Mouse (Mus musculus) thymus, postnatal 36 days (tissue): ENCODE results near the gene Tex11.
"Not testable (repeated sequence)": the region's sequence is repeated elsewhere in the genome, so short reads cannot be mapped to it uniquely, and the experiment has no call there.

ENCODE experiments used
- DNase-seq, 2 experiments: peaks; one replicate each; pipeline ENCODE4 v3.0.0; 2022; ENCODE audit warnings: mixed read lengths in 2 of 2

Tex11 gene

DNA sequence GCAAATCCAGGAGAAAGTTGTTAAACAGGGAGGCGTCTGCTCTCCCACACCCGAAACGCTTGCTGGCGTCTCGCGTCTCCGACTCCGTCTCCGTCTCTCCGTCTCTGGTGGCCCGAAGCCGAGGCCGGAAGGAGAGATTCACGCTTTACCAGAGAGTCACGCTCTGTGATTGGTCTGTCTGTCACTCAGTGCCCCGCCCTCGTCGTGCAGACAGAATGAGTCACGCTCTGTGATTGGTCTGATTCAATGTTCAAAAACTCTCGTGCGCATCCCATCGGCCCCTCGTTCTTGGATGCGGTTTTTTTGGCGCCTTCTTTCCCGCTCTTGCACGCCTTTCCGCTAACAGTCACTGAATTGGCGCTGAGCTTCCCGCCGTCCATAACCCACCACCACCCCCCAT lies at the start of gene Tex11:
Gene Tex11, minus strand, starts transcription at position 127 of the 400 bp plus-strand sequence.
- no peak for DNase-seq

DNA sequence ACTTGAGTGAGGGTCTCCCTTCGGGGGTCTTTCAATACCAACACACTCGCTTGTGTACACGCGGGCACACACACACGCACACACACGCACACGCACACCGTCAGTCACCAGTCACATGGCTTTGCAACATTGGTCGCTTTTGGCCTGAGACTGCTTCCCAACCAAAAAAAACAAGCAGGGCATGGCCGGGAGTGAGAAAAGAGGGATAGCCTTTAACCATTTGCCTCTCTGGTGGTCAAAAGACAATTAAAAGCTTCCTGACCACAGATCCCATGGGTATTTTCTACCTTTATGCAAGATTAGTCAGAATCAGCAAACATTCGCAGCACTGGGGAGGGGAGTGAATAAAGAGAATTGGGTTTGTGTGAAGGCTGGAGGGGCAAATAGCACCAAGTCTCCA lies 26.5 kb upstream of the Tex11 start, which contains the start of gene Slc7a3:
Gene Slc7a3, minus strand, starts transcription at position 101 of the 400 bp plus-strand sequence.
- DNase-seq = no peak

DNA sequence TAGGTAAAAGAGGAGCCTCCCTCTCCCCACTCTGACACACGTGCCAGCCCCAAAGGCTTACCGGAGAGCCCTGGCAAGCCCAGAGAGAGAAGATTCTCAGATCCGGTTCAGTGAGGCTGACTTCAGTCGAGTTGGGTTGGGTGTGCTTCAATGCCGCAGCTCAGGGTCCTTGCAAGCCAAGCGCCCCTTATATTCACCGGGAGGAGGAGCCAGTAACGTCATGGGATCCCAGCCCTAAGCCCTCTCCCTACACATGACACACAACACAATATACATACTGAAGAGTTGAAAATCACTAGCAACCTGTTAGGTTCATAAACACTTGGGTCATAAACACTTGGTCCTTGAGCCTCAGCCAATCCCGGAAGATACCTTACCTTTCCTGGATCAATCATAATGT lies 25.7 kb upstream of the Tex11 start:
- not testable (repeated sequence) for DNase-seq

DNA sequence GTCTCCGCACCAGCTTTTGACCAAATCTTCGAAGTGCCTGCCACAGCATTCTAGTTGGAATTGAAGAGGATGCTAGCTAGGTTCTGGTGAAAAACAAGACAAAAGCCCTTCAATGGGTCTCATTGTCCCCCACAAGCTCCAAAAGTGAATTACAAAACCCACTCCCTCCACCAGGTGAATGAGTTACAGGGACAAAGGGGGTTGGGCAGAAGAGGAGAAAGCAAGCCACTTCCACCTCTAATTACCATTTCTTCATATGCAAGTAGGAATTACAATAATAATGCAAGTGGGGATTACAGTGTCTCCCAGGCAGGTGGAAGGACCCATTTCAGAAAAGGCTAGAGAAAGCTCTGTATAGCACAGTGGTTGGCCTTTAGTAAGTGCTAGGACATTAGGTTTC lies 24.7 kb upstream of the Tex11 start:
- DNase-seq = no peak

DNA sequence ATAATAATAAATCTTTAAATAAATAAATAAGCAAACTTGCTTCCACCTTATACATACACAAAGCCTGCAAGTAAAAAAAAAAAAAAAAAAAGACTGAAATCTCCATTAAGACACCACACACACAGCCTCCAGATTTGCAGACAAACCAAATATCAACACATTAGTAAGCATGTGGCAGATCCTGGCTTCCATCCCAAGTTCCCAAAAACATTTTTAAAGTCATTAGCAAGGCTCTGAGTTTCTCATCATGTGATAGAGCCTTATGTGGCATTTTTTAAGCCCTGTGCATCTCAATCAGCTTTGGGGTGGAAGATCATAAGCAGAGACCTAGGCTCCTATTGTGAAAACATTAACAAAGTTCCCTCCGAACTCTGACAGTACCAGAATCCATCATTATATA lies 5.8 kb upstream of the Tex11 start:
- no peak for DNase-seq

DNA sequence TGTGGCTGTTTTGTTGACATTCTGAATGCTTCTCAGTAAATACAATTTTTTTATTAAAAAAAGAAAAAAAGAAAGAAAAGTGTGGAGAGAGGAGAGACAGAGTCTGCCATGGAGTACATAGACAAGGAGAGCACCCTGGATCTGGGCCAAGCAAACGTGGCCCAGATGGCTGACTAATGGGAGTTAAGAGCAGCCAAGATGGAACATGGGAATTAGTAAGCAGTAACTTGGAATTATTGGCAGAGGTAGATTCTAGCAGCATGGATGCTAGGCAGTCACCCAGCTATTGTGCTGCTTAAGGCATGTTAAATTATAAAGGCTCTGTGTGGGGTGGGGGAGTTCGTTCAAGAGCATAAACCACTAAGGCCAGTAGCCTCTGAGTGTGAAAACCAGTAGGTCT lies 4.0 kb upstream of the Tex11 start:
- DNase-seq = no peak

DNA sequence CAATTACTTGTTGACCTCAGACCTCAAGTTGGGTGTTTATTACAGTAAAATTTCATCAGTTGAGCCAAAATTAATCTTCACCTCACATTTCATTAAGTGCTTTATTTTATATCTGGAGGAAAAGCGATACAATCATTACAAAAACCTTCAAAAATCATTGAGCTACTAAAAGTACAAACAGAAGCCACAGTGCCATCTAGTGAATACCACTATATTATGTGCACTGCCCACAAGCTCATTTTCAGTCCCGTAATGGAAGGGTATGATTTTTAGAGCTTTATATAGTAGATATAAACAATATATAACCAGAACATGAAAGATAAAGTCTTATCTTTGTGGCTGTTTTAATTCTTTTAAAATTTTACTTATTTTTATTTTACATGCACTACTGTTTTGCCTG lies 115.8 kb downstream of the Tex11 start:
- no peak for DNase-seq

DNA sequence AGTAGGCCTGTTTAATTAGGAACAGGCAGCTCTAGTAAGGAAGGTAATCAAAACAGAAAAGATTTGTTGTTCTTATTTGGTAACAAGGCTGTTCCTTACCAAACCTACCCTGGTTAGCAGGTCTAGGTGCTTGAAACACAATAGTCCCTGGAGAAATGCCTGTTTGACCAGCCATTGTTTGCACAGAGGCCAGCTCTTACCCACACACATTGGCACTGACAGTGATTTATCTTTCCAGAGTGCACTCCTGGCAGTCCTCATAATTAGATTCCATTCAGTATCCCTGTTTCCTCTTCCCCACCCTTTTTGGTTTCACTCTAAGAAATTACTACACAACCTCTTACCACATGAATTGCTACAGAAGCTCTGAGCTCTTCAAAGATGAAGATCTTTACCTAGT lies 220.3 kb downstream of the Tex11 start:
- DNase-seq = no peak

DNA sequence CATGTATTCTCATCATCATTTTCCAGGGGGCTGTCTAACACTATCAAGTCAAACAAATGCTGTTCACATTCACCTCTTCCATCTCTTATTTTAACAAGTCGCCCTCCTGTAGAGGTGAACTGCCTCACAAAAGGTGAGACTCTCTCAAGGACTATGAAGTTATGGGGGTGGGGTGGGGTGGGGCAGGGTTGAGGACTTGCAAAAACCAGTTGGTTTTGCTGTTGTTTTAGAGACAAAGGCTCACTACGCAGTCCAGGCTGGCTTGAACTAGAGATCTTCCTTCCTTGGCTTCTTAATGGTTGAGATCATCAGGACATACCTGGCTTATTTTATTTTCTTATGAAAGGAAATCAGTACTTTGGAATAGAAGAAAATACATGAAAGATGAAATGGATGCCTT lies 226.7 kb downstream of the Tex11 start:
- no peak for DNase-seq

DNA sequence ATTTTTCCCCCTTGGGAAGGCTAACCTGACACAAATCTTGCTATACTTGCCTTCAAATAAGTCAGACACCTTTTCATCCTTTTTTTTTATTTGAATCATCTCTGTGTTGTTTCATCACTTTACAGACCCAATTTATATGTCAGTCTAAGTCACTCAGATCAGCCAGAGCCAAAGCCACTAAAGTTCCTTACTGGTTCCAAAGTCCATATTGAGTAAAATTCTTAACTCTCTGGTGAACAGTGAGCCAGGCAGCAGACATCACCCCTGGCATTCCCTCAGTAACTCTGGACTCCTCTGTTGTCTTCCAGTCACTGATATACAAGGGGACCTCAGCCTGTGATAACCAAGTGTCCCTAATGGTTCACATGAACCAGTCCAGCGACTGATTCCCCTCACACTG lies 233.9 kb downstream of the Tex11 start:
- DNase-seq = no peak

DNA sequence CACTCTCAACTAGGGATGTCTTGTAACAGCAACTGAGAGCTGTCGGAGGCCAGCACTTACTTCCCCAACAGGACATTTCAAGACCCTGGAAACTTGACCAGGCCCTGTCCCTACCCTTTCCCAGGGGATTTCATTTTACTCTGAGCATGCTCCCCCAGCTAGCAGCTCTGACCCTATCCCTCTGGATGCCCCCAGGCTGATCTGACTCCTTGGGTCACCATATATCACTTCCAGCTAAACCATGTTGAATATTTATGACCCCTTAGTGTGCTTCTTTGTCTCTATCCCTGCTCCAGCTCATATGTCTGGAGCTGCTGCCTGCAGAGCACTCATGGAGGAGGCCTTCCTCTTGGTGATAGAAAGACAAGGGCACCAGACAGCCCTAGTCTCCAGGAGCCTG lies 238.3 kb downstream of the Tex11 start:
- DNase-seq = no peak

DNA sequence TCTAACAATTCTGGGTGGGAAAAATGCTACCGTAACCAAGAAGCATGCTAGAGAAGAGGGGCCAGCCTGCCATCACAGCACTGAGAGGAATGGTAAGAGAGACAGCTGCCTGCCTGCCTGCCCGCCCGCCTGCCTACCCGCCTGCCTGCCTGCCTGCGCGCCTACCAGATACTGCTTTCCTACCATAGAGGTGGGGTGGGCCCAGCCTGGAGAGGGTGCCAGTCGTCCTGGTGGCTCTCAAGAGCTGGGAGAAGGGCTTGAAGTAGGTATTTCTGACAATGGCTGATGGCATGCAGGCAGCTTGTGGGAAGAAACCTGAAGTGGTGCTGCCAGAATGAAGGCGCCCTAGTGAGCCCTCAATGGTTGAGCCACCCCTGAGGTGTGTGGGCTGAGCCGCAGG lies 240.8 kb downstream of the Tex11 start:
- DNase-seq = no peak

DNA sequence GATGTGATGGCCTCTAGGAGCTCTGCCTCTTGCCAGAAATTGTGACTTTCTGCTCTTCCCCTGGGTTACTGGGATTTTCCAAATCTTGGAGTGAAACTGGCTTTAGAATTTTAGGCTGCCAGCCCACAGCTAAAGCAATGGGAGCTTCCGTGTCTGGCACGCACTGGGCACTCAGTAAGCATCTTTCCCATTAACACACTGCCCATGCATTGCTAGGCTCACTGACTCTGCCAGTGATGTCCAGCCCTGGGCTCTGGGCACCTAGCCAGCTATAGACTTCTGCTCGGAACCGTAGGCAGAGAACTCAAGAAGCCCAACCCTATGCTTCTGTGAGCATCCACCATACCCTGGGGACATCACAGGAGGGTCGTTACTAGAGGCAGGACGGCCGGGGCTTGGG lies 243.7 kb downstream of the Tex11 start:
- DNase-seq = no peak

DNA sequence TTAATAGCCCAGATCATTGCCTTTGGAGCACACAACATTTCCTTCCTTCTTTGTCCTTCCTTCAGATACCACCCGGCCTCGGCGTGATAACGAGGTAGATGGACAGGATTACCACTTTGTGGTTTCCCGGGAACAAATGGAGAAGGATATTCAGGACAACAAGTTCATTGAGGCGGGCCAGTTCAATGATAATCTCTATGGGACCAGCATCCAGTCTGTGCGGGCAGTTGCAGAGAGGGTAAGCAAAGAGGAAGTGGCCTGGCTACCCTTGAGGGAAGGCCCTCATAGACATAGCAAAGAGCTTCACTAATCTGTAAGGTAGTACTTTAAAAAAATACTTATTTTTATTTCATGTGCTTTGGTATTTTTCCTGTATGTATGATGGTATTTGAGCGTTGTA lies 245.3 kb downstream of the Tex11 start:
- no peak for DNase-seq

DNA sequence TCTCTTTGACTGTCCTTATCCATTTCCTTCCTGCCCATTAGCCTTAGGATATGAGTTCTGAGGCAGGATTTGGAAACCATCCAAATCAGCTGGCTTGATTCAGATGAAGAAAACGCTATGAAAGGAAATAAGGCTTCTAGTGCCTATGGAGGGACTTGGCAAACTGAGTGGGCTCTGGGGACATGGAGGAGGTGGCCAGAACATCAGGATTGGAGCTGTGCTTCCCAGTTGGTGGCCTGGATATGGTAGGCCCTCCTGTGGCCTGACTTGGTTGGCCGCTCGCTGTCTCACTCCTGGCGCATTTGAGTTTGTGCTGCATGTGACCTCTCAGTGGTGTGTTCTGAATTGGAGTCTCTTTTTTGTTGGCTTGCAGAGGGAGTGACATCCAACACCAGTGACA lies 248.3 kb downstream of the Tex11 start:
- DNase-seq = no peak

DNA sequence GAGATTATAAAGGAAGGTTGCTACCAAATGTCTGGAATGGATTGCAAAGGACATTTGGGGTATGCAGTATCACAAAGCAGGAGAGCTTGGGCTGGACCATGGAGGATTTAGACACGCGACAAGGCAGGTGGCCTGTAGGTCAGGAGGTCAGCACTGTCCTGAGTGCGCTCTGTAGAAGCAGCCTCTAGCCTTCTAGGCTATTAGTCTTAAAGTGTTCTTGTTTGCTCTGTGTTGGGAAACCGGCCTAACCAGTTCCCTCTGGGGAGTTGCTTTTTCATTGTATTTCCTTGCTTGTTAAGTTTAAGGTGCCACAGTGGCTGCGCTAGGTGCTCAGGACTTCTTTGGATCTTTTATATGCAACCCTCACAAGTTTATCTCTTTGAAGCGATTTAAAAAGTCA lies 257.4 kb downstream of the Tex11 start:
- no peak for DNase-seq

DNA sequence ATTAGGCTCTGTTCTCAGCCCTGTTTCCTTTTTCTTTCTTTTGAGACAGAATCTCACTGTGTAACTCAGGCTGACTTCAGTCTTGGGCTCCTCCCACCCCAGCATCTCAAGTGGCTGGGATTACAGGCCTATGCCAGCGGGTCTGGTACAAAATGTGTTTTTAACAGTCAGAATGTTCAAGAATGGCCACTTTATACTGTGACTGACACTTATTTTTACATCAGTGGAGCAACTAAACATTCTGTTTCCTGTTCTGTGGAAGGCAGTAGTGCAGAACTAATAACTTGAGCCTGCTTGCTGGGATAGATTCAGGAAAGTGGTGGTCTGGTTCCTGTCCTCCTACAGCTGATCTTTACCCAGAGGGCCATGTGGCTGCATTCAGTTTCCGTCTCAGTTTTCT lies 258.8 kb downstream of the Tex11 start:
- DNase-seq = no peak

DNA sequence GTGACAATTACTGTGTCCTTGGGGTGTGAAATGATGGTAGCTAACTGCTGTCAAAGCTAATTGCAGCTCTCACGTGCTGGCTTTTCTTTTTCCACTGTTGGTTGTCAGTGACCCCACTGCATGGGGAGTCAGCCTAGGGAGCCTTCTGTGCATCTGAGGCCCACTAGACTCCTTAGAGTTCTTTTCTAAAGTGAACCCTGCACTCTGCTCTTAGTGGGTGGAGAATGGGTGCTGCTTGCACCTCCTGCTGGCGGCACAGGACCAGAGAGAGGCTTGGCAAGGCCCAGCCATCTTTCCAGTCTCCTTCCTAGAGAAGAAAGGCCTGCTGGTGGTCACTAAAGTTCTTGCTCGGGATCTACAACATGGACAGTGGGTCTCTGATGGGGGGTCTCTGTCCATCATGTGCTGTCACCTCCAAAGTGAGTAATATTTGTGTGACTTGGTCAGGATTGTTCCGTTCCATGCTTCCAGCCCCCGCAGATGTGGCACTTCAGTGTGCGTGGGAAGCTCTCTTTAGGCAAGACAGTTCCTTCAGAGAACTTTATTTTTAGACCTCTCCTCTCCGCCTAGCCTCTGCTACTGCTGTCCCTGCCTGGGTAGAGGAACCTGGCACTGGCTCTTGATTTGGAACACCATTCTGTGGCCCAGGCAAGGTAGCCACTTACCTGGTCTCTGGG lies 261.5 kb downstream of the Tex11 start:
- no peak for DNase-seq

DNA sequence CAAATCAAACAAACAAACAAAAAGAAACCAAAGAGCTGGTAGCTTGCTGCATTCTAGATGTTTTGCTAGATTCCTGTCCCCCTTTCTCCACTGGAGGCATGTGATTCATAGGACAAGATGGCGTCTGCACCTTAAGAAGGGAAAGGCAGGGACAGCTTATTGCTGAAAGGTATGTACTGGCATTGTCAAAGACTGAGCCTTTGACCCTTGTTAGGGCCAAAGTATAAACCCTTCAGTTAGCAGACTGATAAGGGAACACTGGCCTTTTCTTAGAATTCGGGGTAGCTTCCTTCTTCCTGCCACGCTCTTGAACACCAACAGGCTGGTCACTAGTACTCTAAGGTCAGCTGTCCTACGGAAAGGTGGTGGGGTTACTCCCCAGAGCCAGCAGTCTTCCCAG lies 262.1 kb downstream of the Tex11 start:
- no peak for DNase-seq

DNA sequence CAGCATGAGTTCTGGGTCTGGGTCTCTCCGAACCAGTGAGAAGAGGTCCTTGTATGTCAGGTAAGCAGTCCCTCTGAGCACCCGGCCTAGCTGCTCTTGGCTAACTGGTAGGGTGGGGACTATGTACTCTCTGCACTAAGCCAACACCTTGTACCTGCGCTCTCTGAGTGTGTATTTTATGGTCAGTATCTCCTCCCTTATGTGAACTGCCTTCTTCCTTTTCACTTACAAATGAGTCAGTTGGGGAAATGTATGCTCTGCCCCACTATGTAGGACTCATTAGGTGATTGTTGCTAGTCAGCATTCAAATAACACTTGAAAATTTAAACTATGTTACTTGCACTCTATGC lies 262.8 kb downstream of the Tex11 start:
- no peak for DNase-seq

DNA sequence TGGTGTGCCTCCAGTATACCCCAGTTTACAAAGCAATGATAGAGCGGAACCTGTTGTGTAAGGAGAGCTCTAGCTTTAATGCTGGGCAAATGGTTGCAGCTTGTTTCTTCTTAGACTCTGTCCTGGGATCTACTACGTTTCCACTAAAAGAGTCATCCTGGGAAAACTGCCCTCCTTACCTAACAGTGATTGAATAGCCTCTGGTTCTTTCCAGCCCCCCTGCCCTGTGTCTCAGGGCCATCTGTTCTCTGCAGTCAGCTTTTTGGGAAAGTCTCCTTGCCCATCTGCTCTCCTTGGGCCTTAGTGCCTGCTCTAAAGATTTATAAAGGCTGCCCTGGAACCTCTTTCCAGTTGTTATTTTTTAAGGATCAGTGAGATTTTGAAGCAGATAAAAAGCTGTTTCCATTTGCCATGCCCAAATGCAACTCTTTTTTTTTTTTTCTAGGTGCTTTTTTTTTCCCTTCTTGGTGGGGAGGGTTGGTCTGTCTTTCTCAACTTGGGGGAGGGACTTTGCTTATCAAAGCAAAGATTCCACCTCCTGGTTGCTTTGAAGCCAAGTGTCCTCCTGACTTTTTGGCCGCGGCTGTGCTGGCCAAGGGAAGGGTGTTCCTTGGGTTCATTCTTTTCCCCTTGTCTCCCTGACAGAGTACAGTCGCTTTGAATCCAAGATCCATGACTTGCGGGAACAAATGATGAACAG lies 263.3 kb downstream of the Tex11 start:
- no peak for DNase-seq

DNA sequence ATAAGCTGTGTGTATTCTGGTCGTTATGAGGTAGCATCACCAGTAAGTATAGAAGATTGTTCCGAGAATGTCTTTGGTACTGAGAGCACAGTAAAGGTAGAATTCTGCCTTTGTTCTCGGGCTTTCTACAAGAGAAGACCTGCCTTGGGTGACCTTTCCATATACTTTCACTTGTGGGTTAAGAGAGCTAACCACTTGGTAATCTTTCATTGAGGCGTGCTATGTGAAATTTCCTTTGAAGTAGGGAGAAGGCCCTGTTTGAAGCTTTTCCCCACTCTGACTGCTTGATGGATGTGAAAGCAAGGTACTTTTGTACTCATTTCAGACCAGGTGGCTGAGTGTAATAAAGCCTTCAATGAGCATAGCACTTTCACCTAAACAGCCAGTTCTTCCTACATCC lies 270.1 kb downstream of the Tex11 start:
- no peak for DNase-seq
